Mouse (Mus musculus) G1E (cell line): Measurements from ENCODE around the gene Fam180a. TPM values are rescaled to one million over a fixed set of nuclear protein-coding genes. Genes with fewer than 3 reads are reported as not detected.
"Not testable (repeated sequence)": the region's sequence is repeated elsewhere in the genome, so short reads cannot be mapped to it uniquely, and the experiment has no call there.

Experiments
- ATAC-seq: 2 replicates; pipeline ENCODE4 v1.8.0; 2016; ENCODE audit warnings: mild to moderate bottlenecking; ENCODE audit not compliant: insufficient number of reproducible peaks, poor library complexity, low FRiP score, severe bottlenecking; ENCODE audit errors: extremely low read depth
- DNase-seq: peaks from one replicate; pipeline ENCODE4 v3.0.0; 2012; ENCODE audit warnings: low spot score
- H3K27me3 ChIP-seq: 2 replicates; pipeline ENCODE4 v1.6.1; 2012; ENCODE audit warnings: mild to moderate bottlenecking, low read length, inconsistent platforms; ENCODE audit not compliant: insufficient read depth
- H3K36me3 ChIP-seq: replicated peaks from 2 replicates; pipeline ENCODE3; 2012; ENCODE audit warnings: mild to moderate bottlenecking, inconsistent platforms
- H3K4me1 ChIP-seq: 2 replicates; pipeline ENCODE4 v1.6.1; 2012; ENCODE audit warnings: low read depth, low read length, inconsistent platforms, mixed read lengths; ENCODE audit not compliant: insufficient read depth
- H3K4me3 ChIP-seq: 2 replicates; pipeline ENCODE4 v1.5.1; 2012; ENCODE audit warnings: low read depth, mild to moderate bottlenecking, inconsistent platforms, low read length, moderate library complexity, mixed read lengths
- H3K9me3 ChIP-seq: replicated peaks from 2 replicates; pipeline ENCODE4 v1.6.1; 2012; ENCODE audit warnings: inconsistent platforms
- CTCF ChIP-seq: IDR thresholded peaks from 2 replicates; pipeline ENCODE4 v1.5.1; 2012; ENCODE audit warnings: low read depth, low read length, inconsistent platforms, mixed read lengths
- GATA1 ChIP-seq: IDR thresholded peaks from 2 replicates; pipeline ENCODE4 v1.6.1; 2012; ENCODE audit warnings: borderline replicate concordance, low read length, inconsistent platforms, mixed read lengths
- GATA2 ChIP-seq: IDR thresholded peaks from 2 replicates; pipeline ENCODE4 v1.6.1; 2012; ENCODE audit warnings: low read depth, low read length, inconsistent platforms, borderline replicate concordance
- POLR2AphosphoS5 ChIP-seq: IDR thresholded peaks from 2 replicates; pipeline ENCODE4 v1.6.1; 2012; ENCODE audit warnings: low read depth, low read length, inconsistent platforms; ENCODE audit not compliant: insufficient replicate concordance
- TAL1 ChIP-seq: conservative IDR thresholded peaks from 2 replicates; pipeline ENCODE4 v1.6.1; 2012; ENCODE audit warnings: low read depth, low read length, inconsistent platforms, mixed read lengths
- polyA plus RNA-seq: library from polyadenylated mRNA; stranded (reverse); fragments of >175 nt; gene quantifications from 2 replicates; pipeline ENCODE4 v1.2.3, GENCODE M21; 2012
- total RNA-seq, 2 experiments: library from RNA; stranded (forward) in 1 of 2; stranded (reverse) in 1 of 2; fragments of 200-1000 nt in 1 of 2; fragments of >200 nt in 1 of 2; fragmentation: Nextera tagmentation in 1 of 2; gene quantifications; 2 replicates each; pipeline ENCODE4 v1.2.3; 2014 to 2017

Gene Fam180a
- total RNA-seq (2014; fragmentation: Nextera tagmentation) (not detected in 2 replicates), total RNA-seq (2017) (not detected in 2 replicates), polyA plus RNA-seq (not detected in 2 replicates)

DNA sequence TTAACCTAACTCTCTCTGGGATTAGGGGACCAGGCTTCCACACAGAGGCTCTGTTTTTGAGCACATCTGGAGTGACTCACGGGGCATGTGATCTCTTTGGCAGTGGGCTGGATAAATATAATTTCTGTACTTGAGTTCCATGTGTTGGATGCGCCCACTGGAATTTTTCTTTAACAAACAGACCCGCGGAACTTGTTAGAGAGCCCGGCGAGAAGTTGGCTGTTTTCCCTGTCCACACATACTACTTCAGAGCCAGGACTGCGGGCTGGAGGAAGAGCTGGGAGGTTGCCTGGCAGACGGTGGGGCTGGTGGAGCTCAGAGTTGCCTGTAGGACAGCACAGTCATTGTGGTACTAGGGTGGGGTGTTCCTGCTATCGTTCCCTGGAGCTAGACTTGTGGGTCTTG is at the start of gene Fam180a:
Gene Fam180a, minus strand, starts transcription at position 31 of the 405 bp plus-strand sequence.
- no peak for DNase-seq
- no peak for ATAC-seq
- no peaks in the 10 kb centered on the region for H3K4me1 ChIP-seq
- H3K4me3 ChIP-seq = no peak within 1 kb of the TSS
- H3K9me3 ChIP-seq = no peaks in the 10 kb centered on the region
- H3K36me3 ChIP-seq = no peaks in the 10 kb centered on the region
- TF ChIP-seq TAL1 (no peak), GATA1 (no peak), POLR2AphosphoS5 (no peak), GATA2 (no peak), CTCF (no peak)
- peaks cover 30% of the 10 kb centered on the region for H3K27me3 ChIP-seq

DNA sequence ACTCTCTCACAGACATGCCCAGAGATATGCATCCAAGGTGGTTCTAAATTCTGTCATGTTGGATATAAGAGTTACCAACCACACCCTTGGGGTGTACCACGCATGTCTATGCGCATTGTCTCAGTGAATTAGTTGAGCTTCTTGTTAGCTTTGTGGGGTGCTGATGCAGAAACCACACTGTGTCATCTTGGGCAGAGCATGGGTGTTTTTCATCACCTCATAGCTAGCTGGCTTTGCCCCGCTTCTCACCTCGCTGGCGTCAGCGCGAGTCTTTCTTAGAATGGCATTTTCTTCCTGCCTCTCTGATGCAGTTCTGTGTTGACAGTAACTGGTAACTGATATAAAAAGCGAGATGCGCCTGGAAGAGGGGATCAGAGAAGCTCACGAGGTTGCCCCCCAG is 48.1 kb upstream of the Fam180a start:
- H3K36me3 ChIP-seq = no peaks in the 10 kb centered on the region
- no peak for TF ChIP-seq GATA1
- TF ChIP-seq GATA2 = no peak
- TF ChIP-seq CTCF = no peak
- no peak for TF ChIP-seq TAL1
- TF ChIP-seq POLR2AphosphoS5 = no peak
- H3K9me3 ChIP-seq = no peaks in the 10 kb centered on the region; the same call in 1 of the 2 replicates
- DNase-seq (no peak), ATAC-seq (no peak)
- no peaks in the 10 kb centered on the region for H3K4me1 ChIP-seq
- H3K27me3 ChIP-seq = peaks cover 27% of the 10 kb centered on the region
- H3K4me3 ChIP-seq = no peak overlapping the region

DNA sequence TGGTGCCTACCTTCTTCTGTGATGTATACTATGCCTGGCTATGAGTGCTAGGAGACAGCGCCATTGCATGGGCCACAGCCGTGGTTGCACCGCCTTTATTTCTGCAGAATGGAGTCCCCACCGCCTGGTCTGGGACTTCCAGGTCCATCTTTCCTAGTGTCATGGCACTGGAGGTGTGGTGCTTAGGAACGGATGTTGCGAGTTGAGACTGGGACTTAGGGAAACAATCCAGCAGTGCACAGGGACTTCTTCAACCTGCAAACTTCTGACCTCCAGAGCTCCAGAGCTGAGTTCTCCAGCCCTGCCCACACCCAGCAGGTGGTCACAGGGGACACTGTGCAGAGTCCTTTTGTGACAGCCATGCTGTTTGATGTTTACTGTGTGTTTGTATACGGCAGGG is 44.4 kb upstream of the Fam180a start:
- Histone ChIP-seq H3K36me3 (no peaks in the 10 kb centered on the region), H3K27me3 (peaks cover 20% of the 10 kb centered on the region), H3K9me3 (no peaks in the 10 kb centered on the region; the same call in 1 of the 2 replicates), H3K4me3 (no peak overlapping the region), H3K4me1 (no peaks in the 10 kb centered on the region)
- DNase-seq (no peak), ATAC-seq (no peak)
- TF ChIP-seq POLR2AphosphoS5 (no peak), GATA2 (no peak), CTCF (no peak), TAL1 (no peak), GATA1 (no peak)

DNA sequence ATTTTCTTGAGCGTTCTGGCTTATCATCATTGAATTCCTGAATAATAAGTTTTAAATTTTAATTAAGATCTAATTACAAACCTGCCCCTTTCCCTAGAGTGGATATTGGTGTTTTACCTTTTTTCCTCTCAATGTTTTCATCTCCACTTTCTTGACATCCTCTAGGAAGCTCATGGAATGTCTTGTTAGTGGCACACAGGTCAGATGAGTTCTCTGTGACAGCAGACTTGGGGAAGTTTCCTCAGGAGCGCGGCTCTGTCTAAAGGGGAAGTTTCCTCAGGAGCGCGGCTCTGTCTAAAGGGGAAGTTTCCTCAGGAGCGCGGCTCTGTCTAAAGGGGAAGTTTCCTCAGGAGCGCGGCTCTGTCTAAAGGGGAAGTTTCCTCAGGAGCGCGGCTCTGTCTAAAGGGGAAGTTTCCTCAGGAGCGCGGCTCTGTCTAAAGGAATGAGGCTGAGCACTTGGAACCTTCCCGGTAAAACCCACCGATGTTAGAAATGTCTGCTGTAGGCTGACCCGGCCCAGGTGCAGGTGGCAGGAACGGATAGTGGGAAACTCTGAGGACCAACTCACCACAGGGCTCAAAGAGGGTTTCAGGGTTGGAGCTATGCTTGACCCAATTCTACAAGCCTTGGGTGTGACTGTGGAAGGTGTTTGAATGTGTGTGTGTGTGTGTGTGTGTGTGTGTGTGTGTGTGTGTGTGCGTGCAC is 43.8 kb upstream of the Fam180a start:
- ATAC-seq, H3K4me3 ChIP-seq, H3K9me3 ChIP-seq, DNase-seq, H3K4me1 ChIP-seq, H3K36me3 ChIP-seq: not testable (repeated sequence)
- peaks cover 20% of the 10 kb centered on the region for H3K27me3 ChIP-seq

DNA sequence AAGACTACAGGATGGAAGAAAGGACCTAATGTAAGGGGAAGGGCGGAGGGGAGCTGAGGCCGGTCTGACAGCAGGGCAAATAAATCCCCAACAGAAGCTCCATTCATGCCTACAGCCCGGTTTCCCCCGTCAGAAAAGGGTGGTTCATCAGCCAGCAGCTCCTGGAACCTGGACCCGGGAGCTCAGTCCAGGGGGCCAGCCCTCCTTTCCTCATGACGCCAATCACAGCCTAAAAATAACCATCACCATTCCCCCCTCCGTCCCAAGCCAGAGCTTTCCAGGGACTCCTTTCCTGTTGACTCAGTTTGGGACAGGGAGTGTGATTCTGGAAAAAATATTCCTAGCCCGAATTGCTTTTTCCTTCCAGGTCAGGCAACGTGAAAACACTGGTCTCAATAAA is 36.7 kb upstream of the Fam180a start:
- ATAC-seq (no peak), DNase-seq (no peak)
- TF ChIP-seq GATA2 (no peak), GATA1 (no peak), CTCF (no peak), POLR2AphosphoS5 (no peak), TAL1 (no peak)
- no peaks in the 10 kb centered on the region for H3K4me1 ChIP-seq
- peaks cover 19% of the 10 kb centered on the region for H3K27me3 ChIP-seq
- no peak overlapping the region for H3K4me3 ChIP-seq
- no peaks in the 10 kb centered on the region for H3K36me3 ChIP-seq
- H3K9me3 ChIP-seq = no peaks in the 10 kb centered on the region

DNA sequence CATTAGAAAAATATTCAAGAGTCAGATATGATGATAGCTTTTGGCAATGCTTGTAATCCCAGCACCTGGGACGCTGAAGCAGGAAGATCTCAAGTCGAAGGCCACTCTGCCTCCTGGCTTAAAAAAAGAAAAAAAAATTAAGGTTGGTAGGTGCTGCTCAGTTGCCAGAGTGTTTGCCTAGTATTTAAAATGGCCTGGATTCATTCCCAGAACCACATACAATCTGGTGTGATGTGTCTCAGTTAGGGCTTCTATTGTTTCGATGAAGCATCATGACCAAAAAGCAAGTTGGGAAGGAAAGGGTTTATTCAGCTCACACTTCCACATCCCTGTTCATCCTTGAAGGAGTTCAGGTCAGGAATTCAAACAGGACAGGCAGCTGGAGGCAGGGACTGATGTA is 29.4 kb upstream of the Fam180a start:
- Histone ChIP-seq H3K36me3 (no peaks in the 10 kb centered on the region), H3K27me3 (peaks cover 27% of the 10 kb centered on the region), H3K9me3 (no peaks in the 10 kb centered on the region), H3K4me3 (no peak overlapping the region), H3K4me1 (peaks cover 9% of the 10 kb centered on the region; the same call in 1 of the 2 replicates)
- no peak for DNase-seq
- ATAC-seq = no peak
- TF ChIP-seq GATA1 (no peak), POLR2AphosphoS5 (no peak), GATA2 (no peak), CTCF (no peak), TAL1 (no peak)
